Mouse (Mus musculus) liver, adult 10 weeks (tissue): ENCODE data around the gene Marveld1. TPM values are rescaled to one million over a fixed set of nuclear protein-coding genes. Genes with fewer than 3 reads are reported as not detected.

Experiments used
- polyA plus RNA-seq: library from polyadenylated mRNA; stranded (reverse); fragments of 350-450 nt; fragmentation: Illumina TruSeq; extraction: RNeasy Lipid Tissue Mini Kit (QIAGEN cat#74804); gene quantifications from one replicate; pipeline ENCODE4 v1.2.3, GENCODE M21; 2014; ENCODE audit warnings: low read depth, low replicate concordance

The Marveld1 gene
- 7.2 TPM for polyA plus RNA-seq

GRCm38 (mm10) chr19:42147170-42147768 lies at the start of gene Marveld1:
TSS of gene Marveld1 (plus strand) at chr19:42147400.

GRCm38 (mm10) chr19:42128787-42129508 lies 18.3 kb upstream of the Marveld1 start, which contains the start of gene Avpi1:
TSS of gene Avpi1 (minus strand) at chr19:42129059.

GRCm38 (mm10) chr19:42163764-42164163 lies 16.6 kb downstream of the Marveld1 start, which contains the start of gene Zfyve27:
TSS of gene Zfyve27 (plus strand) at chr19:42163951.

Other genes with a start within 250 kb of the Marveld1 start
- 150 TPM for gene Pgam1, start 235.5 kb upstream of the Marveld1 start, polyA plus RNA-seq
- gene Exosc1, start 214.0 kb upstream of the Marveld1 start, polyA plus RNA-seq, result 15.5 TPM
- gene Zdhhc16, start 213.9 kb upstream of the Marveld1 start, polyA plus RNA-seq, result 15.2 TPM
- gene Mms19, start 166.2 kb upstream of the Marveld1 start, polyA plus RNA-seq, result 7.8 TPM
- gene Ubtd1, start 165.6 kb upstream of the Marveld1 start, polyA plus RNA-seq, result not detected
- not detected for gene Ankrd2, start 111.4 kb upstream of the Marveld1 start, polyA plus RNA-seq
- 65.6 TPM for gene Hoga1, start 101.8 kb upstream of the Marveld1 start, polyA plus RNA-seq
- 0.66 TPM for gene 4933411K16Rik, start 95.2 kb upstream of the Marveld1 start, polyA plus RNA-seq
- gene Morn4, start 61.0 kb upstream of the Marveld1 start, polyA plus RNA-seq, result not detected
- 10.1 TPM for gene Pi4k2a, start 56.9 kb upstream of the Marveld1 start, polyA plus RNA-seq
- gene Avpi1, start 18.3 kb upstream of the Marveld1 start, polyA plus RNA-seq, result 5.4 TPM
- gene Zfyve27, start 16.6 kb downstream of the Marveld1 start, polyA plus RNA-seq, result 4.3 TPM
- gene Sfrp5, start 54.9 kb downstream of the Marveld1 start, polyA plus RNA-seq, result not detected
- gene Golga7b, start 100.2 kb downstream of the Marveld1 start, polyA plus RNA-seq, result not detected